Mouse (Mus musculus) ovary, postnatal 36 days (tissue): ENCODE data around the gene Oas1d.
"Not testable (repeated sequence)": the region's sequence is repeated elsewhere in the genome, so short reads cannot be mapped to it uniquely, and the experiment has no call there.

Experiments used
- DNase-seq: peaks from one replicate; pipeline ENCODE4 v3.0.0; 2022; ENCODE audit warnings: low spot score, mixed read lengths

Gene Oas1d

DNA sequence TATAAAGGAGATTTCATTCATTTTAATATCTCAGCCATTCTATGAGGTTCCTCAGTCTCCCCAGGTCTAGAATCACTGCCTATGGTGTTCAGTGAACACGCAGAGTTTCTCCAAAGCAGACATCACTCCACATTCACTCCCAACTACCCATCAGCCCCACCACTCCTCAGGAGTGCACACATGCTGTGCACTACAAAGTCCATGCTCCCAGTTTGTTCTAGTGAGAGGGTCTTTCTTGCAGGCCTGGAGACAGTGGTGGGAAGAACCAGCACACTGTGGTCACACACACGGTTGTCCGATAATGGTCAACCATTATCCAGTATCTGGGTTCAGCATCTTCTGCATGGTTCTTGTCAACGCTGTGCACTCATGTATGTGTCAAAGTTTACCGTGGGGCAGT lies 12.3 kb upstream of the Oas1d start:
- no peak for DNase-seq

DNA sequence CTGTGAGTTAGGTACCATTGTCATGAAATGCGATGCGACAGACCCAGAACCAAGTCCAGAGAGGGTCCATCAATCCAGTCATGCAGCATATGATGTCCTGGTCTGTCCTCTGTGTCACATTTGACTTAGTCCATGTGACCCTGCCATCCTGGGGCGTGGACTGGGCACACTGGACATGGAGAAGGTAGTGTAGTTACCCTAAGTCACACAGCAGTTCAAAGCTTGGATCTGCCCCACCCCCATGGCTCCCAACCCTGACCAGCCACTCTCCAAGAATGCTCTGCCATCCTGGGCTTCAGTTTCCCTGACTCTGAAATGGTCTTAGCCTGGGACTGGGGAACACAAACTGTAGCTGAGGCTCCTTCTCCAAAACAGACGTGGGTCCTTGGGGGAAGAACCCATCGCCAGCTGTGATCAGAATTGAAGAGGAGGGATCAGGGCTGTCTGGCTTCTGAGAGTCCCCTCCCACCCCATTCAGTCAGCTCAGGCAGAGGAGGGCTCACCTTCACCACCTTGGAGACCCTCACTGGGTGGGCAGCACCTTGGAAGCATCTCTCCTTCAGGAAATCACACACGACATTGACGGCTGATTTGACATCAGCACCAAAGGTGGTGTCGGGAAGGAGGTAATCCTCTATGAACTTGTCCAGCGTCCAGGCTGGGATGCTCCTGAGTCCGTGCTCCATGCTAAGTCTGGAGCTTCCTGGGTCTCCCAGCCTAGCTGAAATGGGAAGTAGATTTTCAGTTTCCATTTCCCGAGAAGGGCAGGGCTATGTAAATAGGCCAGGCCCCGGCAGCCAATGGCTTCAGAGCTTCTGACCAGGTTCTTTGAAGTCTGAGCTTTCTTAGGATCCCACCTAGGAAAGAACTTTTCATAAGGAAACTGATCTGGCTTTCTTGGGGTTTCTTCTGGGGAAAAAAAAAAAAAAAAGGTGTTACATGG lies 7.3 kb upstream of the Oas1d start, which contains the start of gene Oas1a:
Oas1a (minus strand) TSS at position 731 of the 943 bp plus-strand sequence.
- not testable (repeated sequence) for DNase-seq

GRCm38 (mm10) chr5:120908196-120908920 lies 6.0 kb upstream of the Oas1d start:
- no peak for DNase-seq

GRCm38 (mm10) chr5:120919156-120919935 lies 5.0 kb downstream of the Oas1d start:
- not testable (repeated sequence) for DNase-seq

DNA sequence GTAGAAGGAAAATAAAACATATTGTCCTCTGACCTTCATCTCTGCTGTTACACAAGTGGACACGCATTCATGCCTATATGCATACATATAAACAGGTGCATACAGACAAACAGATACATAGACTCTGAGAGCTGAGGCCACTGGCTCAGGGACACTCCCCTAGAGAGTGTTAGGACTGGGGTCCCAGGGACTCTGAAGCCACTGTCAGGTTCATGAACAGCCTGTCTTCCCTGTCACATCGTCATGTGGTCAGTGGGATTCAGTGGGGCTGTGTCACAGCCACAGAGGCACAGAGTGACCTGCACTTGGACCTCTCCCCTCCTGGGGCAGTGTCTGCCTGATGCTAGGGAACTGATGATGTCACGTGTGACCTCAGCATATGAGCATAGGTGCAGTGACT lies 6.0 kb downstream of the Oas1d start:
- DNase-seq = no peak

- no peak for DNase-seq
Measured at GRCm38 (mm10) chr5:120923969-120924368, 9.6 kb downstream of the Oas1d start.

DNA sequence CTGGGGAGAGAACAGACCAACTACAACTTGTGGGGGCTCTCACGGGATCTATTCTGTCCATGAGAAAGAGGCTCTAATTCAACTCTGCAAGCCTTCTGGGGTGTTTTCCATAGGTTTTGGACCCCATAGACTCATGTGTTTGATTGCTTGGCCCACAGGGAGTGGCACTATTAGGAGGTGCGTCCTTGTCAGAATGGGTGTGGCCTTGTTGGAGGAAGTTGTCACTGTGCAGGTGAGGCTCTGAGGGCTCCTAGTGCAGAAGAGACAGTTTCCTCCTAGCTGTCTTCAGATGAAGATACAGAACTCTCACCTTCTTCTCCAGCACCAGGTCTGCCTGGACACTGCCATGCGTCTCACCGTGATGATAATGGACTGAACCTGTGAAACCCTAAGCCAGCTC lies 10.2 kb downstream of the Oas1d start:
- not testable (repeated sequence) for DNase-seq

DNA sequence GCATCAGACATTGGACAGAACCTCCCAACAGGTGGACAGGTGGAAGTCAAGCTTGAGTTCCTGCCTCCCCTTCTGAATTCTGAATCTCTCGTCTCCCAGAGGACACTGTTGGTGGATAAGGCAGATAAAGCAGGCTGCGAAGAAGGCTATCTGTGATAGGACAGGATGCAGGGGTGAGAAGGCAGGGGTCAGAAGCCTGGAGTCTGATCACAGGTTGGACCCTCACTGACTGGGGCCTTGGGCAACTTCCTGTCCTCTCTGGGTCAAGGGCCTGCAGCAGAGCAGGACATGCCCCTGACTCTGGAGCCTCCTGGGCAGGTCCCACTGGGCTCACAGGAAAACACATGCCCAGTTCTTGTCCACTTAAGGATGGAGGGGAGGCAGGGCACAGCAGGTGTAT lies 12.0 kb downstream of the Oas1d start:
- DNase-seq = not testable (repeated sequence)

GRCm38 (mm10) chr5:120927036-120927435 lies 12.7 kb downstream of the Oas1d start:
- DNase-seq = no peak

GRCm38 (mm10) chr5:120933966-120934365 lies 19.6 kb downstream of the Oas1d start:
- DNase-seq = no peak

- DNase-seq = no peak
Measured at GRCm38 (mm10) chr5:120937841-120938240, 23.5 kb downstream of the Oas1d start.

DNA sequence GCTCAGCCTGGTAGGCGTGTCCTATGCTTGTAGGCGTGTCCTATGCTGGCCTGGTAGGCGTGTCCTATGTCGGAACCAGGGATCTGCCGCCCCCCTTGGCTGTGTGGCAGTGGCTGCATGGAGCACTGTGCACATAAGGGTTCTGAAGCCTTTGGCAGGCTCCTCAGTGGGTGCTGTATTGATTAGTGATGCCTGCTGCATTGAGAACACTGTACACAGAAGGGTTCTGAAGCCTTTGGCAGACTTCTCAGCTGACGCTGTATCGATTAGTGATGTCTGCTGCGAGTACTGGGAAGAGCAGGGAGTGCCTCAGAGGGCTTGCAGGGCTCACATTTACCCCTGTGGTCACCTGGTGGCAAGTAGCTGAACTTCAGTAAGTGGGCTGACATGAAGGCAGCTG lies 24.2 kb downstream of the Oas1d start:
- DNase-seq = no peak

GRCm38 (mm10) chr5:120942076-120942475 lies 27.7 kb downstream of the Oas1d start:
- no peak for DNase-seq

GRCm38 (mm10) chr5:120952242-120952770 lies 38.0 kb downstream of the Oas1d start:
- DNase-seq = no peak

DNA sequence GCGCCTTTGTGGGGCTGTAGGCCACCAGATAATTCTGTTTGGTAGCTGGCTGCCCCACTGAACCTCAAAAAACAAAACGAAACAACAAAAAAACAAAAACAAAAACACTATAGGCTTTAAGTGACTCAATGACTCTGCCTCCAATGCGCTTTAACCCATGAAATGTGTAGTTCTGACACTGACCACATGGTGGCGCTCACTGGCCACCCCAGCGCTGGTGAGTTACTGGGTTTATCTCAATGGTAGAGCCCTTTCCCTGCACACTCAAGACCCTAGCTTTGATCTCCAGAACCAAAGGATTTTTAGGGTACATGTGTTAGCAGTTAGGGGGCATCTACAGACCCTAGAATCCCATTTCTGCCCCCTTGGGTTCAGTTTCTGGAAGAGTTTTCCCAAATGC lies 39.6 kb downstream of the Oas1d start:
- DNase-seq = no peak

DNA sequence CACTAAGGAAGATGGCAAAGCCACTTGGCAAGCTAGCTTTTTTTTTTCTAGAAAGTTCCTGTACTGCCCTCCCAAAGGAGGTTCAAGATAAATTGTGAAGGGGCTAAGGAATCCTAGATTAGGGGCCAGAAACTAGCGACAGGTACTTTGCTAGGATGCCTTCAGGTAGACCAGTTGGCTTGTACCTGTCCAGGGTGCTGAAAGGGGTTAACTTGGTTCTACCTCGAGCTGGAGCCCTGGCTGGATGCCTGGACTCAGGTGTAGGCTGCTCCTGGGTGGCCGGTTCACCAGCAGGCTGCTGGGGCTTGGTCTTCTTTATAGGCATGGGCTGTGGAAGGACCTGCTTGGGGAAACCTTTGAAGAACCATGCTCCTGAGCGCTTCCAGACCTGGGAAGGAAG lies 46.7 kb downstream of the Oas1d start:
- DNase-seq = no peak

- no peak for DNase-seq
Measured at GRCm38 (mm10) chr5:120966156-120966555, 51.8 kb downstream of the Oas1d start.

DNA sequence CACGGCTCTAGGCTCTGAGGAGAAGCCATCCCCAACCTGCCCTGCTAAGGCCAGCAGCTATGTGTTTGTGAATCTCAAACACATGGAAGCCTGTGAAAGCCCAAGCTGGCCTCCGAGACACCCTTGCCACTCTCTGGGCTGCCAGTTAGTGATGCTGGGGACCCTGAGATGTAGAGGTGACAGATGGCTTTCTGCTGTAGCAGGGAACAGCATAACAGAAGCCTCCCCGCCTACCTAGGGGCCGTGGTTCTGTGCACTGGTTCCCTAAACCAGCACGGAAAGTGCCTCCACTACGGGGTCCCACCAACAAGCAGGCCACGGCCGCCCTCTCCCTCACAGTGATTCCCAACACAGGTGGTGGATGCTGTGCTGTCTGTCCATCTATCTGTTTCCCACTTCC lies 52.6 kb downstream of the Oas1d start:
- no peak for DNase-seq

DNA sequence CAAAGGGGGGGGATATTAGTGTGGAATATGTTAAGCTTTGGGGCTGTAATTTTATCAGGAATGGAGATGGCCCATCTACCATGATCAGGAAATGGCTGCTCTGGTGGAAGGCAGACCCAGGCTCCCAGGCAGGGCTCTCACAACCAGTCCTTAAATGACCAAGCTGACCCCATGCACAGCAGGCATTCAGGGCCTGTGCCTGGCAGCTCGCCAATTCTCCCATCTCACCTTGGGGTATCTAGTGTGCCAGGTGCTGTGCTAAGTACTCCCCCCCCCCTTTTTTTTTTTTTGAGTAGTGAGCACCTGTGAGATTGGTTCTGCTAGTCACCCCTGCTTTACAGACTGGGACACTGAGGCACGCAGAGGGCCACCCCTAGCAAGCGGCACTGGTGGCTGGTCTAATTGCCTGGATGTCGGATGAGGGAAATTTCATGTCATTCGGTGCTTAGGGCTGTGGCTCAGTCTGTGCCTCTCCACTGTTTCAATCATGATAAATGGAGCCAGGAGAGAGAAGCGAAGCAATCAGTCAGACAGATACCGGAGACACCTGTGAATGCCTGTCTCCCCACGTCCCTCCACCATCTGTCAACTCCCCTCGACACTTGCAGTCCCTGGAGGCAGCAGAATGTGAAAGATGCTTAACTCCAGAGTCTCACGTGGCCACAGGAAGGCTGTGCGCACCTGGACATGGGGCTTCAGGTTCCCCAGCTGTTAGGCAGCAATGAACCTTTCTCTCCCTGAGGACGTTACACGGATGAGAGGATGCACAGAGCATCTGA lies 53.2 kb downstream of the Oas1d start:
- DNase-seq = no peak

DNA sequence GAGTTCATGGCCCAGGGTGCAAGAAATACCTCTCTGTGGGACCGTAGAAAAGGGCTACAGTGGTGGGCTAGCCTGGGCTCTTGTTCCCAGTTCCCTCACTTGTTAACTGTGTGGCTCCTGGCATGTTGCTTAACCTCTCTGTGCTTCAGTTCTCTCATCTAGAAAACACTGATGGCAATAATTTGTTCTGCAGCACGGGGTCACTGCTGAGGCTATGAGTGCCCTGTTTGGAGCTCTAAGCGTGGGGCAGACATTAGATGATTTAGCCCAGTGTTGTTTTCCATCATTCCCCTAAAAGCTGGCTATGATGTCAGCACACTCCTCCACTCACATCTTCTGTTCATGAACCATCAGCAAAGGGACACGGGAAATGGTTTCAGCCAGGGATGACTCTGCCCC lies 53.8 kb downstream of the Oas1d start:
- no peak for DNase-seq

DNA sequence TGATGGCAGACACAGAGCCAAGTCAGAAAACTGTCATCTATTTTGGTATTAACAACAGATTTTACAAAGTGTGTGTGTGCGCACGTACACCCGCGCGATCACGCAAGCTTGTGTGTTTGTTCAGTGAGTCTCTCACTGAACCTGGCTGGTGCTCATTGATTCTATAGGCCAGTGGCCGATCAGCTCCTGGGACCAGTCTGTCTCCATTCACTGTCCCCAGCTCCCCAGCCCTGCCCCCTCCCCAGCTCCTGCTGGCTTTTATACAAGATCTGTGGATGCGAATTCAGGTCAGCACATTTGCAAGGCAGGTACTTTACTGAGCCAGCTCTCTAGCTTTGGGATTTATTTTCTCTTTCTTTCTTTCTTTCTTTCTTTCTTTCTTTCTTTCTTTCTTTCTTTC lies 54.5 kb downstream of the Oas1d start:
- DNase-seq = no peak
